Mouse (Mus musculus): ENCODE data around the gene Tll1.
"Not testable (repeated sequence)": the region's sequence is repeated elsewhere in the genome, so short reads cannot be mapped to it uniquely, and the experiment has no call there.

Gene Tll1

GRCm38 (mm10) chr8:64059867-64060266, 146.2 kb downstream of the Tll1 start:
- no peak for DNase-seq (ENCODE audit: low spot score)

GRCm38 (mm10) chr8:64057571-64057970, 148.5 kb downstream of the Tll1 start:
- DNase-seq (ENCODE audit: low spot score) = no peak

- DNase-seq (ENCODE audit: low spot score) = no peak
Observed at GRCm38 (mm10) chr8:64048556-64048955, 157.5 kb downstream of the Tll1 start.

GRCm38 (mm10) chr8:64047963-64048505, 158.0 kb downstream of the Tll1 start:
- no peak for DNase-seq (ENCODE audit: low spot score)

GRCm38 (mm10) chr8:64041303-64041884, 164.7 kb downstream of the Tll1 start:
- DNase-seq (ENCODE audit: low spot score) = no peak

GRCm38 (mm10) chr8:64030672-64031385, 175.2 kb downstream of the Tll1 start:
- DNase-seq (ENCODE audit: low spot score) = no peak

GRCm38 (mm10) chr8:64030081-64030480, 176.0 kb downstream of the Tll1 start:
- no peak for DNase-seq (ENCODE audit: low spot score)

- no peak for DNase-seq (ENCODE audit: low spot score)
Observed at GRCm38 (mm10) chr8:64029525-64029924, 176.5 kb downstream of the Tll1 start.

GRCm38 (mm10) chr8:64024359-64024758, 181.7 kb downstream of the Tll1 start:
- DNase-seq (ENCODE audit: low spot score) = no peak

- DNase-seq (ENCODE audit: low spot score) = no peak
Observed at GRCm38 (mm10) chr8:64023579-64023978, 182.5 kb downstream of the Tll1 start.

GRCm38 (mm10) chr8:64023027-64023426, 183.0 kb downstream of the Tll1 start:
- DNase-seq (ENCODE audit: low spot score) = no peak

- not testable (repeated sequence) for DNase-seq (ENCODE audit: low spot score)
Observed at GRCm38 (mm10) chr8:63970612-63971391, 235.3 kb downstream of the Tll1 start.

Measured in urinary bladder, postnatal 10 days (tissue).